Mouse (Mus musculus): ENCODE results near the gene Rhpn2.
"Not testable (repeated sequence)": the region's sequence is repeated elsewhere in the genome, so short reads cannot be mapped to it uniquely, and the experiment has no call there.

Gene Rhpn2

GRCm38 (mm10) chr7:35333692-35334526, at the start of gene Rhpn2:
Gene Rhpn2 (plus strand): TSS chr7:35334170.
- in situ Hi-C loops (cut with MboI, MseI): no loop called here

GRCm38 (mm10) chr7:35293464-35293863, 40.5 kb upstream of the Rhpn2 start:
- in situ Hi-C loops (cut with MboI, MseI): no loop called here

GRCm38 (mm10) chr7:35295631-35296030, 38.3 kb upstream of the Rhpn2 start:
- in situ Hi-C loops (cut with MboI, MseI): no loop called here

GRCm38 (mm10) chr7:35297886-35298285, 36.1 kb upstream of the Rhpn2 start:
- in situ Hi-C loops (cut with MboI, MseI): no loop called here

GRCm38 (mm10) chr7:35299656-35300055, 34.3 kb upstream of the Rhpn2 start:
- in situ Hi-C loops (cut with MboI, MseI): no loop called here

GRCm38 (mm10) chr7:35300792-35301191, 33.2 kb upstream of the Rhpn2 start:
- in situ Hi-C loops (cut with MboI, MseI): no loop called here

- in situ Hi-C loops (cut with MboI, MseI): no loop called here
These were observed 22.8 kb upstream of the Rhpn2 start for GRCm38 (mm10) chr7:35311214-35311613.

GRCm38 (mm10) chr7:35314156-35314555, 19.8 kb upstream of the Rhpn2 start:
- in situ Hi-C loops (cut with MboI, MseI): no loop called here

GRCm38 (mm10) chr7:35317729-35318609, 16.0 kb upstream of the Rhpn2 start, which contains the start of gene Gpatch1:
Gene Gpatch1 (minus strand): TSS chr7:35318440.
- in situ Hi-C loops (cut with MboI, MseI): no loop called here

GRCm38 (mm10) chr7:35319221-35319620, 14.7 kb upstream of the Rhpn2 start:
- in situ Hi-C loops (cut with MboI, MseI): not testable (repeated sequence)

GRCm38 (mm10) chr7:35319755-35320154, 14.2 kb upstream of the Rhpn2 start:
- in situ Hi-C loops (cut with MboI, MseI): no loop called here

- in situ Hi-C loops (cut with MboI, MseI): no loop called here
These were observed 11.8 kb upstream of the Rhpn2 start for GRCm38 (mm10) chr7:35322161-35322560.

- in situ Hi-C loops (cut with MboI, MseI): no loop called here
These were observed 11.1 kb upstream of the Rhpn2 start for GRCm38 (mm10) chr7:35322732-35323420.

GRCm38 (mm10) chr7:35331590-35331989, 2.4 kb upstream of the Rhpn2 start:
- in situ Hi-C loops (cut with MboI, MseI): no loop called here

- in situ Hi-C loops (cut with MboI, MseI): no loop called here
These were observed 729 bp upstream of the Rhpn2 start for GRCm38 (mm10) chr7:35333231-35333651.

GRCm38 (mm10) chr7:35334527-35335452, 820 bp downstream of the Rhpn2 start:
- in situ Hi-C loops (cut with MboI, MseI): no loop called here

GRCm38 (mm10) chr7:35340196-35340595, 6.2 kb downstream of the Rhpn2 start:
- in situ Hi-C loops (cut with MboI, MseI): no loop called here

GRCm38 (mm10) chr7:35341282-35341681, 7.3 kb downstream of the Rhpn2 start:
- in situ Hi-C loops (cut with MboI, MseI): no loop called here

- in situ Hi-C loops (cut with MboI, MseI): no loop called here
These were observed 8.5 kb downstream of the Rhpn2 start for GRCm38 (mm10) chr7:35342498-35342897.

- in situ Hi-C loops (cut with MboI, MseI): no loop called here
These were observed 10.9 kb downstream of the Rhpn2 start for GRCm38 (mm10) chr7:35344785-35345330.
